Mouse (Mus musculus) thymus, adult 2 months (tissue): ENCODE data around the gene Il18.

Experiments used
- CTCF ChIP-seq: fragments of 200-500 bp; IDR thresholded peaks from 2 replicates; pipeline ENCODE4 v1.5.1; 2012; ENCODE audit warnings: mild to moderate bottlenecking, control low read depth, low read length, moderate library complexity, borderline replicate concordance; ENCODE audit not compliant: control insufficient read depth, poor library complexity, insufficient read depth; ENCODE audit errors: extremely low read depth
- POLR2A ChIP-seq: fragments of 200-500 bp; IDR thresholded peaks from 2 replicates; pipeline ENCODE4 v1.6.1; 2012; ENCODE audit warnings: mild to moderate bottlenecking, low read length, control low read depth, moderate library complexity; ENCODE audit not compliant: control insufficient read depth, poor library complexity, insufficient read depth; ENCODE audit errors: extremely low read depth

- TF ChIP-seq CTCF (no peak), POLR2A (no peak)
These were observed 61.5 kb downstream of the Il18 start for GRCm38 (mm10) chr9:50616161-50616560.
